Mouse (Mus musculus): ENCODE results near the gene Skida1. TPM values are rescaled to one million over a fixed set of nuclear protein-coding genes. Genes with fewer than 3 reads are reported as not detected.

Skida1 gene
- total RNA-seq, 2 experiments from 2014 or later, result not detected

DNA sequence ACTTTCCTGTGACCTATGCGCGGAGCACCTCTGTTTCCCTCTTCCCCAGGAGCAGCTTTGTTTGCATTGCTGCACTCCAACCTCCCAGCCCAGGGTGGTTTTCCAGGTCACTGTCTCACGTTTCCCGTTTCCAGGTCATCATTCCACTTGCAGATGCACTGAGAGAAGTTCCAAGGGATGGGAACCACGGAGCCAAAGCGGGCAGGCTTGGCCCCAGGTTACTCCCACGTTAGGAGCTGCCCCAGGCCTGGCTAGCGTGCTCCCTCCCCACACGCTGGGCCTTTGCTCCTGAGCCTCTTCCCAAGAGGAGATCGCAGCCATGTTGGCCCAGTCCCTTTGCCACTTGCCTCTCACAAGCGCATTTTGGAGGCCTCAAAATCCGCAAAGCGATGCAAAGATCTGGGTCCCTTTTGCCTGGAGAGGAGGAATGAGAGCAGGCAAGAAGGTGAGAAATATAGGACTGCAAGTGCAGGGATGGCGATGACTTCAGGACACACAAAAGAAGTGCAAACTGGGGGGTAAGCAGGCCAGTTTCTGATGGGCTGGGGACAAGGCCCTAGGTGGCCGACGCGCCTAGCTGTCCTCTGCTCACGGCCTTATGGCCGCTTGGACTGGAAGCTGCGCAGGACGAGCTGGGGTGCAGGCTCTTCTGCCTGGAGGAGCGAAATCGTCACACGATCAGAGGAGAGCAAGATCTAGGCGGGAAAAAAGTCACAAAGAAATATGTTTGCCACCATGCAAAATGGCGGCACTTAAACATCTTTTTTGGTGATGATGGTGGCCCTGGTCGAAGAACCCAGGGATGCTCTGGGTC is 8.3 kb downstream of the Skida1 start:
- ATAC-seq (replicated peaks; ENCODE audit: poor library complexity, severe bottlenecking), result no peak

DNA sequence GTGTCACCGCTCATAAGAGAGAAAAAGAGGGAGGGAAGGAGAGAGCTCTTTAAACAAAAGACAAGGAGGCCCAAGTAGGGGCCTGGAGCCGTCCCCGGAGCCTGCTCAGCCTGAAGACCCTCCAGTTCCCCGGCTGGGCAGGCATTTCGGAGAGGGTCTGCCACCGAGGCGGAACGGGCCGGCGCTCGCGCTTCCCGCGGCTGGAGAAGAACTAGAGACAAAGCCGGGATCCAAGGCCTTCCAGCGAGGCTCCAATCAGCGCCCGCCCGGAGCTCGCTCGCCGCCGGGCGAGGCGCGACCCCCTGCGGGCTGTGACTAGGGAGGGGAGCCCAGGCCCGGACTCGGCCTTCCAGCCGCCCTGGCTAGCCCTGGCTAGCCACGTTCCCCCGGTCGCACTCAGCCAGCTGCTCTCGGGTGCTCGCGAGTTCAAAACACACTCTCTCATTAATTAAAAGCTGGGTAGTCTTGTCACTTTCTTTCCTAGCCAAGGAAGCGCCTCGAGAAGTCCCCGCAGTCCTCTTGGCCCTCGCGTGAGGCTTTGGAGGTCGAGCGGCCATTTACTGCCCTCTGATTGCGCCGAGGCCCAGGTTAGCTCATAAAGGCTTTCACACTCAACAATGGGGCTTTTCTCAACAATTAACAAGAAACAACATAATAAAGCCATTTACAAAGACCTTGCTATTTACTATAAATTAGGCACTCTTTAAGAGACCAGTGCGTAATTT is 9.1 kb downstream of the Skida1 start:
- no peak for ATAC-seq (replicated peaks; ENCODE audit: poor library complexity, severe bottlenecking)

DNA sequence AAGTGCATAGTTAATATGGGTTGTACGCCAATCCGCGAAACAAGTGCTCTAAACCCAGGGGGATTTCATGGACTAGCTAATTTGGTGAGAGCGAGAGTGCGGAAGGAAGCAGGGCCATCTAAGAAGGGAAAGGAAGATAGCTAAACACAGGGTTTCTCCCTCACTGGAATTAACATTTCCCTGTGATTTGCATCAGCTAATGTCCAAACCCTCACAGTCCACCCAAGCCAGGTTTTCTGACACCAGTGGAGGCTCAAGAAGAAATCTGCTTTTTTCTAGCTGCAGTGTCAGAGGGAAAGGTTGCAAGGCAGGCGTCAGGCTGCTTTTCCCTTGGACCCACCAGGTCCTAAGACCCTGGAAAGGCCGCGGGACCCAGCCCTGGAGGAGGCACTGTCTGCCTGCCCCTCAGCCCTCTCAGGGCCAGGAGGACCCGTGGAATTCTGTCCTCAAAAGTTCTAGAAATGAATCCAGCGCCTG is 9.9 kb downstream of the Skida1 start:
- no peak for ATAC-seq (replicated peaks; ENCODE audit: poor library complexity, severe bottlenecking)

DNA sequence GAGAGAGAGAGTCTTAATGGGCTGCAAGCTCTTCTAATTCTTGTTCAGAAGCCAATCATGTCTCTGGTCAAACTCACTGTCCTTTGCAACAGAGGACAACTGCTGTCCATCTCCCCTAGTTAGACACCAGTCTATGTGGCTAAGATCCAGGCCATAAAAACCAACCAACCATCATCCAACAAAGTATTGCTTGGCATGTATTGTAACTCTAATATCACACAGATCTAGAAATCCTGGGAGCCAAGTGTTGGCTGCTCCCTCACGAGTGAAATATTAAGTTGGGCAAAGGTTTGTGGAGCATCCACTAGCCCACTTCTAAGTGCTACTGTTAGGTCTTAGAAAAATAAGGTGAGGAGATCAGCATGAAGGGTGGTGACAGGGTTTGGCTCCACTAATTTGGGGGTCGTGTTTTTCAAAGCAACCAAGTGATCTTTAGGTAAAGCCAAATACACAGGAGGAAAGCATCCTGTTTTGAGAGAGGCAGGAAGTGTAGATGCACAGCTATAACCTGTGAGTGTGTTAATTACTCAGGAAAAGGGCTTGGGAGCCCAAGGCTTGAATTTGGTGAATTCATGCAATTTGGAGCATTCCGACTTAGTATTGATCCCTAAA is 10.6 kb downstream of the Skida1 start:
- no peak for ATAC-seq (replicated peaks; ENCODE audit: poor library complexity, severe bottlenecking)

DNA sequence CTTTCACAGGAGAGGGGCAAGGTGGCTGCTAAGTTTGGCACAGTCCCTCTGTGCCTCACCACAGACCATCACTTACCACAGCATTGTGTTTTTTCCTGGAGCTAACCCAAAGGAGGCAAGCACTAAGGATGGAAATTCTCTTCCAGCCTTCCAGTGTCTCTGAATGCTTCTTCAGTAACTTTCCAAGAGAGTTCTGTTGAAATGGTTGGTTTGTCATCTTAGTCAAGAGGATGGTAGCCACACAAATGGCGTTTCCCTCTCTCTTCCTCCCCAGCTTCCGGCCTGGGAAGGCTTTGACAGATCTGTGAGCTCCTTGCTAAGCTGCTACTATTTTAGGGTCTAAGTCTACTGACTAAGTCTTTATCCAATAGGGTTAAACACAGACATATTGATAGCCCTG is 11.4 kb downstream of the Skida1 start, which contains the start of gene A930004D18Rik:
Gene A930004D18Rik (minus strand): TSS at position 247 of the 400 bp plus-strand sequence.
- ATAC-seq (replicated peaks; ENCODE audit: poor library complexity, severe bottlenecking), result peak; percentile 27; the same call in 1 of the 2 replicates

DNA sequence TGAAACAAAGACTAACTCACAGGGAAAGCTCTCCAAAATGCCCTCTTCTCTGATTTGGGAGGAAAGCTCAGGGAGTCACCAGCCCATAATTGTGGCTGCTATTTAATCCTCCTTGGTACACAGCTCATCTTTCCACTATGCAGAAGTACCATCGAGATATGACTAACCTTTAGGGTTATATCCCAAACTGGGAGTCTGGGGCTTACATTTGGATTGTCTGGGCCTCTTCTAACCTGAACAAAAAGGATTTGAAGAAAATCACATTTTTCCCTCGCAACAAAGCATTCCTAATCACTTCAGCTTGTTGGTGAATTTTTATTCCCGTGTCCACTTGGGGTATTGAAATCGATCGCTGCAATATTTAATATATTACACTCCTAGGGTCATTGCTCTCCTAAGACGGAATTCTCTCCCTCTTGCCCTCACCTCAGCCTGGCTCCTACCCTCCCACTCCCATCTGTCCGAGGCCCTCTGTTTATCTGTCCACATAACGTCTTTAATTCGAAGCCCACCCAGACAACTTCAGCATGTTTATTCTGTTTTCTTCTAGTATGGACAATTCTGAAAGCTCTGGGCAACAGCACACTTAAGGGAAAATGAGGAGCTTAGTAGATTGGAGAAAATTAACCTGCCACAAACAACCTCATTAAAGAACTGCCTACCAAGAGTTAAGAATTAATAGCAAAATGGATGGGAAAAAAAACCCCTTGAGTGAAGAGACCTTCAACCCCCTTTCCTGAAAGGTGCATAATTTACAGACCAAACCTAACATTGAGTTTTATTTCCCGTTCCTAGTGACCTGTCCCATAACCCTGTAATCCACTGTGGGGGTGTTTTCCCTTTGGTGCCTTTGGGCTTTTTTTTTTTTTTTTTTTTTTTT is 14.2 kb downstream of the Skida1 start:
- ATAC-seq (replicated peaks; ENCODE audit: poor library complexity, severe bottlenecking), result no peak

DNA sequence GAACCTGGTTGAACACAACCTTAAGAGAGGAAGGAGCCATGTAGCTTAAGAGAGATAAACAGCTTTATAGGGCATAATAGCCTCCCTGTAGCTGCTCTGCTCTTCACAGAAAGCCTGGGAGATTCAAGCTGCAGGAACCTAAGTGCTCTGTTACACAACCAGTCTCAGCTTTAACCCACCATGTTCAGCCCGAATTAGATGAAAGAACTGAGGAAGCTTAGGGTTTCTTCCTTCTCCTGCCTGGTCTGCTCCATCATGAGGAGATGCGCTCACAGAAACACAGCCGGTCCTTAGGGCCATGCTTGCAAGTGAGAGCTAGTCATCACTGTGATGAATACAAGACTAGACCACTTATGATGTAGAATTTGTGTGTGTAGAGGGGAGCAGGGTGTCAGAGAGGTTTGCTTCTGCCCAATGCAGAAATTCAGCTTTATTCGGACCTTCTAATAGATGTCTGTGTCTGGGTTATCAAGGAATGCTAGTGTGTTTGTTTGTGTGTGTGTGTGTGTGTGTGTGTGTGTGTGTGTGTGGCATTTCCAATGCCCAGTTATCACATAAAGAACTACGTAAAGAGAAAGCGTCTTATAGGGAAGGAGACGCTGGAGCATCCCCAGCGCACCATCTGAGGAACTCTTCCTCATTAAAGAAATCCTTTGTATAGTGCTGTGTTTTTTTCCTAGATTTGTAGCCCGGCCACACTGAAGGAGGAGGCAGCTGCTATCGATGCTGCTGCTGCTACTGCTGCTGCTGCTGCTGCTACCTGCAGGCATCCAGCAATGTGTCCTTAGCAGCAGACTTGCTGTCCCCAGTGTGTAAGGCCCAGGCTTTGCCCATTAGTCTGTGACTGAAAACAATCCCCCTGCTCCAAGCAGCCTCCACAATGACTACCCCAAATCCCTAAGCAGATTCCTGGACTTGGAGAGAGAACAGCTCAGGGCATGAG is 15.4 kb downstream of the Skida1 start:
- ATAC-seq (replicated peaks; ENCODE audit: poor library complexity, severe bottlenecking), result no peak

DNA sequence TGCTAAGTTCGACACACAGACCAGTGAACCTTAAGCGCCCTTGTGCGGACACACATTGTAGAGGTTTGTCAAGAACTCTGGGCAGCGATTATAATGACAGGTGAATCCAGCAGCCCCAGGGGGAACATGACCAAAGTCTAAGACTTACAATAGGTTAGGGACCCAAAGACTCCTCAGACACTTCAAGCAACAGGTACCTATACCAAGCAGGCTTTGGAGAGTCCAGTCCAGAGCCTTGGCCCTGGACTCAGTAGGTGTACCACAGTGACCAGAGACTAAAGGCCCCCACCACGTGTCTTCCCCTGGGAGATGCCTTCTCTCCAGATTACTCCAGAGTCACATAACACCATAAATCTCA is 16.3 kb downstream of the Skida1 start:
- ATAC-seq (replicated peaks; ENCODE audit: poor library complexity, severe bottlenecking), result no peak

DNA sequence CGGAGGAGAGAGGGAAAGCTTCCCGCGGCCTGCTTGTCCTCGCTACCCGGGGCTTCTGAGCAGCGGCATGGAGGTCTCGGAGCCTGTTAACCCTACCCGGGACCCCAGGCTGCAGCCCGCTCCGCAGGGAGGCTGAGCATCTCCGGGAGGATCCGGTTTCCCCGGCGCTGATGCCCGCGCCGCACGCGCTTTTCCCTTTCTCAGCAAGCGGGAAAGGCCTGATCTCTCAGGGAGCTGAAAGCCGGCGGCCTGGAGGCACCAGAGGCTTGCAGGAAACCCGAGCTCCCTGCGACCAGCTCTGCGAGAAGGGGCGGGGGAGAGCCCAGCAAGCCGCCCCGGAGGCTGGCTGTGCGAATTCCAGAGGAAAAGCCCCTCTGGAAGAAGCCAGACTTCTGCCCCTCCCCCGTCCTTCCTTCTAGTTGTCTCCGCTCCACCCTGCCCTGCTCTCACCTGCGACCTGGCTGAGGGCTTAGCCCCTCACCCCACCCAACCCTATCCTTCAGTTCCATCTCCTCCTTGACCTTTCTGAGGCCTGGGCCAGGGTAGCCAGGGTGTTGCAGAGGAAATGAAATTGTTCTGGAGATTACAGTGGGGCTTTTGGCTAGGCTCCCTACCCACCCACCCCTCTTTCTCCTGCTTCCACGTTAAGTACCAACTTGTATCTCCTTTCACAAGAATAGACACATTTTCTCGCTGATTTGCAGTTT is 16.9 kb downstream of the Skida1 start:
- no peak for ATAC-seq (replicated peaks; ENCODE audit: poor library complexity, severe bottlenecking)

DNA sequence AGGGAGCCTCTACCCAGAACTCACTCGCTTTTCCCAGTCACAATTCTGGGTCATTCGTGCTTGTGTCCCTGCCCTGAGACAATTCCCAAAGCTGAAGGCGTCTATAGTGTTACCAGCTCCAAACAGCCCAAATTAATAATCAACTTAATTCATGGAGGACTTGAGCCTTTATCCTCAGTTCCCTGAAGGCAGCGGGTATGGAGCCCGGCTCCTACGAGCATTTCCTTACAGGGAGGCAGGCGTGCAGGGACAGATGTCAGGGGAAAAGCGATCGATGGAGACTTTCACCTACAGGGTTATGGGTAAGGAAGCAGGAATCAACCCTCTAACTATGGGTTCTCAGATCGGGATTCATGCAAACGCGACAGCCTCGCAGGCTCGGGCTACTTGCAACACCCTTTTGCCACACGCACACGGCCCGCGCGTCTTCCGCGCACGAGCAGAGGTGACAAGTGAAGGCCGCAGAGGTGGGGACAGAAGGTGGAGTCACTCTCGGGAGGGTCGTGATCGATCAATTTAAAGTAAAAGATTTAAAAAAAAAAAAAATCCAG is 17.5 kb downstream of the Skida1 start:
- ATAC-seq (replicated peaks; ENCODE audit: poor library complexity, severe bottlenecking), result no peak

DNA sequence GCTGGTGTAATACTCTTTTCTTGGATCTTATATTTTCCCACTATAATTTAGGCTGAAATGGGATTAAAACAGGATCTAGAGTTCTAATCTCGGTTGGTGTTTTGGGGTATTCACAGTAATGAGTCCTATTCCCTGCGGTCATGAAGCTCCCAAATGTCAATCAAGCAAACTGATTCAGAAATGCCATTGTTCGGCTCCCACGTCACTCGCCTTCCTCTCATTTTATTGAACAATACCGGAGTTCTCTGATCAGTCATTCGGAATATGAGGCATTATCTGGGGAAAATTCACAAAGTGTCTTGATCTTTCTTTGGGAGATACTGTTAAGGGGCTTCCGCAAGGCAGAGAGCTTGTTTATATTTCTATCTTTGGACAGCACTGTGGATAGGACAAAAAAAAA is 18.3 kb downstream of the Skida1 start:
- no peak for ATAC-seq (replicated peaks; ENCODE audit: poor library complexity, severe bottlenecking)

DNA sequence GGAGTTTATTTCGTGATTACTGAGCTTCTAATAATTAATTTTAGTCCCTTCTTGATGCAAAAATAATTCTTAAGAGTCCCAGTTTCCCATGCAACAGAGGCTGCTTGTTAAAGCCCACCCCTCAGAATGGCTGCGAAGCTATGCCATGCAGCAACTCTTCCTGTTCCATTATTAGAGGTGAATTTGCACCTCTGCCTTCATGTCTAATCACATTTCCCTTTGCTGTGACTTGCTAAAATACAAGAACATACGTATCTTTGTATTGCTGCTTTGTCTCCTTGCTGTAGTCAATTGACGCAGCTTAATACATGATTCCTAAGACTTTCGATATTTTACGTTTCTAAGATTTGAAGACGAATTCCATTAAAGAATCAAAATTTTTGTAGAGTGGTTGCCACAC is 19.2 kb downstream of the Skida1 start:
- no peak for ATAC-seq (replicated peaks; ENCODE audit: poor library complexity, severe bottlenecking)

DNA sequence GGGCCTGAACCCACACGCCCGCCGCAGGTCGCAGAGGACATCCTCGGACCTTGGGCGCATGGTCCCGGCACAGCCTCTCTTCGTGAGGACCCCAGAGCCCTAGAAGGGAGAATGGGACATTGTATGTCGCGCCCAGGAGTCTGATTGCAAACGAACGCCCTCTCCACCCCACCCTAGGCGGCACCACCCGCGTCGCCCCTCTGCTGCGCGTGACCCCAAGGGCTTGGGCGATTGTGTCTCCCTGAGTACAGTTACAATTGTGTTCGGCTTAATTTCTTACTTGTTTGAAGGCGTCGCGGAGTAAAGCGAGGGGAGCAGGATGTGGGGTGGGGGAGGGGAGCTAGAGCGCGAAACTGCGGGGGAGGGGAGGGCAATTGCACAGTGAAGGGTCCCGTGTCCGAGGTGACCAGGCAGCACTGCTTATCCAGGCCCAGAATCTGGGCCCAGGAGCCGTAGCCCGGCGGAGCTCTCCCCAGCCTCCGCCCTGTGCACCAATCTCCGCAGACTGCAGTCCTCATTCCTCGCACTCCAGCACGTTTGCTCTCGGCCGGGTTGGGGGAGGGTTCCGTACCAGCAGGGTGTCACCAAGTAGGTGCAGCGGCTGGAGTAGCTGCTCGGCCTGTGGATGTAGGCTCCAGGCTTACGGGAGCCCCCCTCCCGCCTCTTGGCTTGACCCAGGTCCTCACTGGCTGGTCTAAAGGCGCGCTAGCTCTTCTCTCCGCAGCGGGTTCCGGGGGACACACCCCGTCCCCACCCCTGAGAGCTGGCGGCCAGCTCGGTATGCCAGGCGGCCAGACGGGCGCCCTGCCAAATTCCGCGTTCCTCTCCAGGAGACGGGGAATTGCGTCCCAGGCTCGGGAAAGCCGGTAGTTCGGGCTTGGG is 20.5 kb downstream of the Skida1 start:
- ATAC-seq (replicated peaks; ENCODE audit: poor library complexity, severe bottlenecking), result peak; percentile 31

DNA sequence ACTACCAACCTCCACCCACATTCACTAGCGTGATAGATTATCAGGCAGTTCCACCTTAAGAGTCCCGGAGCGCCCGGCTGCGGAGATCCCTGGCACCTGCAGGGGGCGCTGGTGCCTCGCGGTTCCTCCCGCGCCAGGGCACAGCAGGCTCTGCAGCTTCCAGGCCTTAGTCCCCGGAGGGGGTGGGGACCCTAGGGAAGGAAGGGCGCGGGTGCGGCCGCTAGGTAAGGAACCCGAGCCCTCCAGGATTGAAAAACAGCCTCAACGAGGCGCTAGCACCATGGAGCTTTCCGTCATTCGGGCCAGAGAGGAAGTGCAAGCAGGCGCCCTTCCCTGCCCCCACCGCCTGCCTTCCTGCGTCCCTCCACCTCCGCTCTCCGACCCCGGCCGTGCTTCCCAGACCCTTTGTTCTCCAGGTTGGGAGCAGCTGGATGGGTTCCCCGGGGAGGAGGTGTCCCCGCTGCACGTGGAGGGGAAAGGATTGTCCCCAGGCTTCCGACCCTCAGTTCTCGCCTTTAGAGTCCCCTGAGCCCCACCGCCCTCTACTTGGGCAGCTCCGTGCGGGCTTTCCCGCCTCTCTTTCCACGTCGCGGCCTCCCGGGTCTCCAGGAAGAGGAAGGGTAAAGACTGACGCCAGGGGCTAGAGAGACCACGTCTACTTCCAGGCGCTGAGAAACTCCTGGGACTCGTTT is 21.3 kb downstream of the Skida1 start:
- peak; percentile 83 for ATAC-seq (replicated peaks; ENCODE audit: poor library complexity, severe bottlenecking)

DNA sequence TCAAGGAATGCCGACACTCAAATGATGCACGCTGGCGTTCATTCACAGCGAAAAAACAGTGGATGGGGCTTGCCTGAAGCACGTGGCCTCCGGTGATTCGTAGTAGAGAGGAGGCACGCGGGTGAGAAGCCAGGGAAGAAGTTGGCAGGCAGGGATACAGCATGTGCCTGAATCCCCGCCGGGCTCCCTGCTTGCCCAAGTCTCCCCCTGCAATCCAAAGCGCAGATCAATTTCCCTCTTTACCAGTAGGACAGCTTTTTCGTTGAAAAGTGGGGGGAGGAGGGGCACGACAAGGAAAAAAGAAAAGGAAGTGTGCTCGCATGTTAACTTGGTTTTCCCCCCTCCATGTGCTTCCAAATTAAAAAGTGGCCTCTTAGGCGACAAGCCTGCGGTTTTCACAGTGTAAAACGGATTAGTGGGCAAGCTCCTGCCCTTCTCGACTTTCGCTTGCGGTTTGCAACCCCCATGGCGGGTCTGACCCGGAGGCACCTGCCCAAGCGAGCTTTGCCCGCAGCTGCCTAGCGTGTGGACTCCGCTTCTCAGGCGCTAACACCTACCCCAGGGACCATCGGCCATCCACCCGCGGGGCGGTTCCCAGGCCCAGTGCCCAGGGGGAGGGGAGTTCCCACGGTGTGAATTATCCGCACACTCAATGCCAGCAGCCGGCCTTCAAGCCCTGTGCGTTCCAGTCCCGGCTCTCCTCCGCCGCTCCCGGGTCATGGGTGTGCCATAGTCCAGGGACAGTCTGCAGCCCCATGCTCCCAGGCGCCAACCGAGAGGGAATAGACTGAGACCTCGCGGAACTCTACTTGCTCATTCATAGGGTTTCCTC is 22.5 kb downstream of the Skida1 start:
- peak; percentile 19 for ATAC-seq (replicated peaks; ENCODE audit: poor library complexity, severe bottlenecking)

DNA sequence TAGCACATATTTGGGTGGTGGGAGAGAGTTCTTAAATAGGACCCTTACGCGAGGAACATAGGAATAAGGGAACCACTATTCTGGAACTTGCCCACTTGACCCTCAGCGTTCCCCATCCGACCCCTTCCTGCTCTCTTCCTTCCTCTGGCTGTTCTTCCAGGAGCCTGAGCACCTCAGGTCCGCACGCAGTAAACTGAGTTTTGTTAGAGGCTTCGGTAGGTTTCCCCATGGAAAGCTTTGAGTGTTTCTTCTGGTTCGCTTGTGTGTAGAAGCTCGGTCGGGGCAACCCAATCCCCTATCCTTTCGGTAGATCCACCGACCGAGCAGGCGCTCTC is 23.1 kb downstream of the Skida1 start:
- ATAC-seq (replicated peaks; ENCODE audit: poor library complexity, severe bottlenecking), result no peak
